In genomic region chr7:27271423-27271822, GRCm38 (mm10) we compare ENCODE assay signal across 19 mouse cellular contexts. TPM values are rescaled to one million over a fixed set of nuclear protein-coding genes. Genes with fewer than 3 reads are reported as not detected.
DNase-seq lines count a peak whose midpoint lies in the region; ATAC-seq and TF ChIP-seq lines count a peak whose summit lies in the region.
"Had no signal": no experiment of that assay in that cellular context is flagged by ENCODE, and none has a peak within 500 bp of the region (broad histone marks: within the 10 kb centered on the region; RNA-seq: fewer than 3 reads in every experiment).

No protein-coding gene starts in this region.

- H3K9me3 ChIP-seq in E14TG2a.4 (ENCODE audit: low read length) (no peaks in the 10 kb centered on the region), ES-Bruce4 (replicated peaks; ENCODE audit: control insufficient read depth, insufficient read depth, low read length, poor library complexity, severe bottlenecking) (no peaks in the 10 kb centered on the region)
- H3K9me3 ChIP-seq: forebrain, embryonic 13.5 days; G1E; hindbrain, embryonic 12.5 days; liver, embryonic 15.5 days had no signal

- TF ChIP-seq EP300 in ES-Bruce4 (IDR thresholded peaks at IDR 0.05; ENCODE audit: insufficient read depth, low read depth, low read length): no peak

- no peak for ATAC-seq in monocyte, adult 5-6 weeks (replicated peaks; ENCODE audit: insufficient number of reproducible peaks, low FRiP score, low TSS enrichment, poor library complexity, severe bottlenecking)
- no peak for ATAC-seq in granulocyte monocyte progenitor cell, adult 5-6 weeks (replicated peaks; ENCODE audit: poor library complexity, severe bottlenecking)
- ATAC-seq: forebrain, embryonic 13.5 days; midbrain, embryonic 16.5 days had no signal

- DNase-seq in layer of hippocampus, adult 2 months (ENCODE audit: low spot score in 2 of 2): no peak
- DNase-seq in layer of hippocampus, postnatal 10 days (ENCODE audit: low spot score in 2 of 2): no peak
- no peak for DNase-seq in brain, embryonic 14.5 days (ENCODE audit: low read depth)
- DNase-seq: cerebellum, adult 8-10 months; gastrocnemius, postnatal 36 days; heart, postnatal 14 days; left cerebral cortex, postnatal 4 days; lung, postnatal 36 days; right cerebral cortex, postnatal 25 days had no signal

- no peak for TF ChIP-seq POLR2A in ES-Bruce4 (IDR thresholded peaks at IDR 0.05; ENCODE audit: insufficient read depth, low read length)
- no peak for TF ChIP-seq POLR2A in brain, embryonic 14.5 days (IDR thresholded peaks at IDR 0.05; ENCODE audit: borderline replicate concordance, extremely low read depth, insufficient read depth, insufficient read length, poor library complexity, severe bottlenecking)

- H3K27ac ChIP-seq in layer of hippocampus, adult 2 months: no peak overlapping the region
- H3K27ac ChIP-seq in ES-Bruce4 (ENCODE audit: insufficient read depth, low read length): no peak overlapping the region
- H3K27ac ChIP-seq: forebrain, embryonic 13.5 days; hindbrain, embryonic 12.5 days; liver, embryonic 15.5 days had no signal

- peak overlapping the region; percentile 39 for H3K9ac ChIP-seq in ES-Bruce4 (ENCODE audit: low read depth, poor library complexity, severe bottlenecking)
- H3K9ac ChIP-seq: forebrain, embryonic 13.5 days; heart, embryonic 12.5 days; hindbrain, embryonic 12.5 days; liver, embryonic 15.5 days had no signal

- H3K4me1 ChIP-seq in E14TG2a.4 (replicated peaks; ENCODE audit: low read depth, low read length) (peaks cover 50% of the 10 kb centered on the region), ES-Bruce4 (ENCODE audit: control insufficient read depth, insufficient read depth, low read length) (no peaks in the 10 kb centered on the region)
- H3K4me1 ChIP-seq: forebrain, embryonic 13.5 days; hindbrain, embryonic 12.5 days had no signal

- H3K4me3 ChIP-seq in layer of hippocampus, adult 2 months: no peak overlapping the region
- H3K4me3 ChIP-seq in E14TG2a.4 (replicated peaks; ENCODE audit: low read length) (no peak overlapping the region), ES-Bruce4 (ENCODE audit: low read depth, low read length) (peak overlapping the region; percentile 57)
- H3K4me3 ChIP-seq: forebrain, embryonic 13.5 days; heart, embryonic 12.5 days; hindbrain, embryonic 12.5 days; liver, embryonic 15.5 days had no signal

- peaks cover 54% of the 10 kb centered on the region for H3K36me3 ChIP-seq in E14TG2a.4 (ENCODE audit: insufficient read depth, low read length)
- 0 out of 2 replicates have a peak, but pooled peaks cover 2% of the 10 kb centered on the region for H3K36me3 ChIP-seq in ES-Bruce4 (ENCODE audit: control insufficient read depth, insufficient read depth, low read length, poor library complexity, severe bottlenecking)
- H3K36me3 ChIP-seq: G1E; liver, embryonic 15.5 days had no signal

- H3K27me3 ChIP-seq in E14TG2a.4 (ENCODE audit: insufficient read depth, low read length) (no peaks in the 10 kb centered on the region), ES-Bruce4 (ENCODE audit: control insufficient read depth, insufficient read depth, low read length, poor library complexity, severe bottlenecking) (no peaks in the 10 kb centered on the region)
- H3K27me3 ChIP-seq: forebrain, embryonic 13.5 days; heart, embryonic 12.5 days; hindbrain, embryonic 12.5 days; liver, embryonic 15.5 days had no signal

- peak; percentile 42 for TF ChIP-seq CTCF in layer of hippocampus, adult 2 months (conservative IDR thresholded peaks at IDR 0.05)
- TF ChIP-seq CTCF in E14TG2a.4 (conservative IDR thresholded peaks at IDR 0.05; ENCODE audit: low read length) (peak; percentile 43), ES-Bruce4 (IDR thresholded peaks at IDR 0.05; ENCODE audit: low read depth, low read length) (peak; percentile 86)
- peak; percentile 22; the same call in 1 of the 2 replicates for TF ChIP-seq CTCF in brain, embryonic 14.5 days (IDR thresholded peaks at IDR 0.05; ENCODE audit: borderline replicate concordance, extremely low read depth, insufficient read depth, insufficient read length)

RNA-seq across cellular contexts. Expression of gene Numbl, which starts 13.2 kb away (rescaled TPM):
- total RNA-seq in layer of hippocampus, adult 2 months (2021): 100 to 1,000 TPM; 135 to 148 TPM
- total RNA-seq in layer of hippocampus, postnatal 10 days (2021): 100 to 1,000 TPM; 126 to 127 TPM
- 32.9 and 38.5 TPM in 2 replicates for polyA plus RNA-seq in ES-Bruce4 (2011; ENCODE audit: insufficient read depth, insufficient read length, low read depth, missing spikeins)
- 109 and 112 TPM in 2 replicates for polyA plus RNA-seq in brain, embryonic 14.5 days (2012; rRNA removed)
- 1.2 to 2.5 TPM (median 2.1 TPM) in 3 replicates for total RNA-seq in monocyte, adult 5-6 weeks (2017)
- 1.2 and 1.3 TPM in 2 replicates for total RNA-seq in granulocyte monocyte progenitor cell, adult 5-6 weeks (2014; fragmentation: Nextera tagmentation)
- total RNA-seq in granulocyte monocyte progenitor cell, adult 5-6 weeks (2017): 0.69 and 1.1 TPM in 2 replicates

RNA-seq across cellular contexts. Expression of gene Coq8b, which starts 38.6 kb away (rescaled TPM):
- total RNA-seq in layer of hippocampus, adult 2 months (2021): 10 to 100 TPM; 36.1 to 37.9 TPM
- 10 to 100 TPM; 26.9 to 29.5 TPM for total RNA-seq in layer of hippocampus, postnatal 10 days (2021)
- 7.8 and 10.9 TPM in 2 replicates for polyA plus RNA-seq in ES-Bruce4 (2011; ENCODE audit: insufficient read depth, insufficient read length, low read depth, missing spikeins)
- polyA plus RNA-seq in brain, embryonic 14.5 days (2012; rRNA removed): 42.6 and 50.1 TPM in 2 replicates
- total RNA-seq in monocyte, adult 5-6 weeks (2017): 7.0 to 22.6 TPM (median 19.4 TPM) in 3 replicates
- 13.3 and 15.9 TPM in 2 replicates for total RNA-seq in granulocyte monocyte progenitor cell, adult 5-6 weeks (2014; fragmentation: Nextera tagmentation)
- total RNA-seq in granulocyte monocyte progenitor cell, adult 5-6 weeks (2017): 9.5 and 10.0 TPM in 2 replicates

RNA-seq across cellular contexts. Expression of gene Itpkc, which starts 43.0 kb away (rescaled TPM):
- total RNA-seq in layer of hippocampus, adult 2 months (2021): 1 to 10 TPM; 8.5 to 9.1 TPM
- 10 to 100 TPM in 1 of 2 experiments, 1 to 10 TPM in 1; 9.5 to 10.8 TPM for total RNA-seq in layer of hippocampus, postnatal 10 days (2021)
- 10.7 and 11.3 TPM in 2 replicates for polyA plus RNA-seq in ES-Bruce4 (2011; ENCODE audit: insufficient read depth, insufficient read length, low read depth, missing spikeins)
- polyA plus RNA-seq in brain, embryonic 14.5 days (2012; rRNA removed): 15.3 and 15.9 TPM in 2 replicates
- total RNA-seq in monocyte, adult 5-6 weeks (2017): 6.7 to 9.7 TPM (median 9.1 TPM) in 3 replicates
- total RNA-seq in granulocyte monocyte progenitor cell, adult 5-6 weeks (2014; fragmentation: Nextera tagmentation): 2.1 and 7.7 TPM in 2 replicates
- total RNA-seq in granulocyte monocyte progenitor cell, adult 5-6 weeks (2017): 1.8 and 2.2 TPM in 2 replicates

Comparison
In these comparisons a context has a peak if more than half of its experiments do, and no peak if none do; other contexts are left out.
1. CTCF ChIP-seq: peak in every context shown above with its lines; median percentile 86 in ES-Bruce4; 43 in E14TG2a.4; 42 in layer of hippocampus, adult 2 months; 22 in brain, embryonic 14.5 days.
2. RNA of gene Numbl, which starts 13.2 kb away (total RNA-seq): 135 to 148 TPM in layer of hippocampus, adult 2 months and 126 to 127 TPM in layer of hippocampus, postnatal 10 days; 0.69 to 1.3 TPM in granulocyte monocyte progenitor cell, adult 5-6 weeks and 1.2 to 2.5 TPM in monocyte, adult 5-6 weeks; every median in the first group is over 10 times any median in the second.